Mouse (Mus musculus): ENCODE results near the gene Cbx4. TPM values are rescaled to one million over a fixed set of nuclear protein-coding genes. Genes with fewer than 3 reads are reported as not detected.
A peak's percentile ranks its signal among the peaks of the same experiment; 100 is the strongest.

Cbx4 gene
- polyA plus RNA-seq, 1 experiment from 2014 or later = 12.7 TPM

DNA sequence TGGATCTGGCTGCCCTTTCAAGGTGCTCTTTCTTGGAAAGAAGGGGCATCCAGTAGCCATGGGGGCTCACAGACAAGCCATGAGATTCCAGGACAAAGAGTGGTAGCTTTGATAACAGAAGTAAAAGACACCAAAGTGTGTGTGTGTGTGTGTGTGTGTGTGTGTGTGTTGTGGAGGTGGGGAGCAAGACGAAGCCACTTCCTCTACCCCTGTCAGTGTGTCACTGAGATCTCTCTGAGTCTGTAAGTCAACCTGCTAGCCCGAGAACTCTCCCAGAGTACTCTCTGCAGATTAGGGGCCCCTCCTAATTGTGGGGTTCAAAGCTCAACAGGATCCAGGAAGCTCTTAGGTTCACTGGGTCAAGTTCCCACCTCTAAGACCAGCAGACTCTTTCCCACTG is 35.7 kb downstream of the Cbx4 start:
- Histone ChIP-seq H3K9me3 (no peaks in the 10 kb centered on the region), H3K27me3 (peaks cover 95% of the 10 kb centered on the region), H3K27ac (no peak overlapping the region), H3K4me1 (peaks cover 59% of the 10 kb centered on the region), H3K4me2 (no peak overlapping the region), H3K4me3 (replicated peaks) (no peak overlapping the region), H3K36me3 (replicated peaks) (no peaks in the 10 kb centered on the region), H3K9ac (no peak overlapping the region)
- no peak for ATAC-seq (ENCODE audit: low FRiP score)
- WGBS = 3% methylated on average over 2 of the region's 2 CpGs

DNA sequence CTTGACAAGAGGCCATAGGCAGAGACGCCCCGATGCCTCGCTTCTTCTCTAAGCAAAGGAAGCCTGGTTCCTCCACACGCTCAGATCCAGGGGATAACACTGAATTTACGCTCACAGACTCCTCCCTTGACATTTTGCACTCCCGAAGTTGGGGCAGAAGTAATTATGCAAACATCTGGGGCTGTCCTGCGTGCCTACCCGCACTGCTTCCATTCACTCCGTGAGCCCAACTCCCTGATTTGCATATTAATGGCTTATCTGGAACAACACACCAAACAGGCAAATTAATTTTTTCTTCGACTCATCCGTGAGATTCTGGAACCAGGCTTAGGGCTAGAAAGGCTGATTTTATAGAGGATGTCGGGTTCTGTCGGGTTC is 37.9 kb downstream of the Cbx4 start:
- no peak overlapping the region for H3K9ac ChIP-seq

DNA sequence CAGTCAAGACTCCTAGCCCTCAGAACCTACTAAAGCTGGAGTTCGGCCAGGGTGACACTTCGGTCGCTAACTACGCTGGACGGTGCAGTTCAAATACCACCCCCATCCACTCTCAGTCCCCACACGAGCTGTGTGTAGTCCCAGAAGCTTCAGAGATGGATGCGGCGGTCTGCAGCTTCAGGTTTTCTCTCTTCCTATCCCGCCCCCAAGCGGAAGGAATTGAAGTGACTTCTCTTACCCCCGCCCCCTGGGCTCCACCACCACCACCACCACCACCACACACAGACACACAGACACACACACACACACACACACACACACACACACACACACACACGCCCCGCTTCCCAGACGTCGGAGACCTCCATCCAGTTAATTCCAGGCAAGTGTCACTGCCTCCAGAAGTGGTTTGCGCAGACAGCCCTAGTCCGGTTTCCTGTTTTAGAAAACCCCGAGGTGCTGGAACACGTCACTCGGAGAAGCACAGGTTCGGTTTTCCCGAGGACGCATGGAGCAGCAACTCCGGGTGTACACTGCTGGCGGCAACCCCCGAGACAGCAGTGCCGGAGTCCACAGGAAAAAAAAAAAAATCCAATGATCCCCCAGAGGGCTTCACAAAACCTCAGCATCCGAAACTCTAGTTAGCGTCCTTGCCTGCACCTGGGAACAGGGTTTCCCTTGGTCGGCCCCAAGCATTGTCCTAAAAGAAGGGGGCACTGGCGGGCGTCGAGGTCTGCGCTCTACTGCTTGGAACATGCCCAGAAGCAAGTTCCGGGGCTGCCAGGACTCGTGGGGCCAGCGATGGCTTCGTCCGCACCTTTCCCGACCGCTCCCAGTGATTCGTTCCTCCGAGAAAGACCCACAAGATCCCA is 38.5 kb downstream of the Cbx4 start:
- no peak for ATAC-seq (ENCODE audit: low FRiP score)
- H3K27ac ChIP-seq = 0 out of 2 replicates have a peak overlapping the region, but pooled peaks have one; percentile 5

More for the DNA sequence above, 37.9 kb downstream of the Cbx4 start:
- ATAC-seq (ENCODE audit: low FRiP score) = no peak
- Histone ChIP-seq H3K27ac (no peak overlapping the region), H3K27me3 (peaks cover 100% of the 10 kb centered on the region), H3K36me3 (replicated peaks) (no peaks in the 10 kb centered on the region), H3K9me3 (no peaks in the 10 kb centered on the region), H3K4me3 (replicated peaks) (peak overlapping the region; percentile 17), H3K4me1 (peaks cover 50% of the 10 kb centered on the region), H3K4me2 (peak overlapping the region; percentile 63)
- WGBS = under 1% methylated on average over 13 of the region's 13 CpGs

DNA sequence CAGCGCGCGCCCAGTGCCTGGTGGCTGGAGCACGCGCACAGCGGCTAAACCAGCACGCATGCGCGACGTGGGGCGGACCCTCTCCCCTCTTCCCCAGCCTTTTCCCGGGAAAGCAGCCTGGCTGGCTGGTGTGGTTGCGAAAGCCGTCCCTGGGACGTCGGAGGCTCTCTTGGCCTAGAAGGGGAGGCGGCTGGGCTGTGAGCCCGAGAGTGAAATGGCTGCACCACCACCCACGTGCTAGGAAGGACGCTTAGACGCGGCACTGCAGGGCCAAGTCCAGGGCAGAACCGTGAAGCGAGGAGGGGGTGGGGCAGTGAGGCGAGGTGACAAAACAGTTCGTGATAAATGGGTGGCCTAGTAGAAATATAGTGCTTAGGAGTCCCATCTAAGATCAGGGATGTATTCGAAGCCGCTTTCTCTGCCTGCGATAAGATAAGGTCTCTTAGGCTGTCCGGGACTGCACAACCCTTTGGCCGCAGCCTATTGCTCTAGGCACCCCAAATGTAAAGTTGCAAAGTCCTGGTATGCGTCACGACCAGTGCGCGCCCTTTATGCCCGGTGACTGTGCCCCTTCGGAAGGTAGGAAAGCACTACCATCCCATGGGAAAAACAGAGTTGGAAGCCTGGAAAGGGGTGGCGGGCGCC is 39.3 kb downstream of the Cbx4 start:
- Histone ChIP-seq H3K4me1 (peaks cover 49% of the 10 kb centered on the region), H3K9me3 (no peaks in the 10 kb centered on the region), H3K36me3 (replicated peaks) (no peaks in the 10 kb centered on the region), H3K4me3 (replicated peaks) (peak overlapping the region; percentile 38), H3K9ac (peak overlapping the region; percentile 43), H3K27me3 (peaks cover 100% of the 10 kb centered on the region), H3K4me2 (peak overlapping the region; percentile 63), H3K27ac (0 out of 2 replicates have a peak overlapping the region, but pooled peaks have one; percentile 5)
- no peak for ATAC-seq (ENCODE audit: low FRiP score)
- WGBS = 1% methylated on average over 39 of the region's 39 CpGs

More for the DNA sequence above, 38.5 kb downstream of the Cbx4 start:
- peaks cover 100% of the 10 kb centered on the region for H3K27me3 ChIP-seq
- H3K4me2 ChIP-seq = peak overlapping the region; percentile 63
- H3K9me3 ChIP-seq = no peaks in the 10 kb centered on the region
- H3K4me1 ChIP-seq = peaks cover 49% of the 10 kb centered on the region
- H3K36me3 ChIP-seq (replicated peaks) = no peaks in the 10 kb centered on the region
- peak overlapping the region; percentile 38 for H3K4me3 ChIP-seq (replicated peaks)
- under 1% methylated on average over 42 of the region's 43 CpGs for WGBS
- 0 out of 2 replicates have a peak overlapping the region, but pooled peaks have one; percentile 43 for H3K9ac ChIP-seq

DNA sequence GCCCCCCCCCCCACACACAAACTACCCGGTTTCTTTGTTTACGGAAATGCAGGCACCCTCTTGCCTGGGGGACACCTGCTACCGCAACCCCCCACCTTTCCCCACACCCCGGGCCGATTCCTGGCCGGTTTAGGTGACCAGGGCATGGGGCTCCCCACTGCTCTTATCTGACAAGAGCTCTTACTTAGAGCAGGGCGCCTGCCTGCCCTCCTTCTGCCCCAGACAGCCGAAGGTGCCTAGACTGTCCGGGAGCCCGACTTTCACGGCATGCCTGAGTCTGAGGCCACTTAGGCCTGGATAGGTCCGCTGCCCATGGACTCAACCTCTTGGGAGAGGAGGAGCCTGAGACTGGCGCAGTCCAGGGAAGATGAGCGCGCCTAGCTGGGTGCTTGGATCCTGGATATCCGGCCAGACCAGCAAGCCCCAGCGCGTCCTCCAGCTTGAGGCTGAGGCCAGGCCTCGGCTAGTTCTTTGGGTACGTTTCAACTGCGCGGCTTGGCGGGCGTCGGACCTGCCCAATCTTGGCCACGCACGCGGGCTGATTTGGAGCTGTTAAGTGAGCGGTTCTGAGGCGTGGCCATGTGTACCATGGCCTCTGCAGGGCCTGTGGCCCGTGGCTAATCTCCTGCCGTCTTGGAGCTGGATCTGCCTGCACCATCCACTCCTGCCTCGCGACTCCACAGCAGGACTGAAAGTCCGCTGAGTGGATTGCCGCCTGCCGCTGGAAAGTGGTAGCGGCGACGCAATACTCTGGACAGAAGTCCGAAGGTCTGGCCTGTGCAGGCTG is 41.3 kb downstream of the Cbx4 start:
- H3K4me1 ChIP-seq = peaks cover 58% of the 10 kb centered on the region
- H3K36me3 ChIP-seq (replicated peaks) = no peaks in the 10 kb centered on the region
- H3K9me3 ChIP-seq = no peaks in the 10 kb centered on the region
- no peak overlapping the region for H3K27ac ChIP-seq
- under 1% methylated on average over 41 of the region's 41 CpGs for WGBS
- no peak for ATAC-seq (ENCODE audit: low FRiP score)
- no peak overlapping the region for H3K9ac ChIP-seq
- peaks cover 85% of the 10 kb centered on the region for H3K27me3 ChIP-seq
- 0 out of 2 replicates have a peak overlapping the region, but pooled peaks have one; percentile 0 for H3K4me3 ChIP-seq (replicated peaks)
- peak overlapping the region; percentile 22 for H3K4me2 ChIP-seq

DNA sequence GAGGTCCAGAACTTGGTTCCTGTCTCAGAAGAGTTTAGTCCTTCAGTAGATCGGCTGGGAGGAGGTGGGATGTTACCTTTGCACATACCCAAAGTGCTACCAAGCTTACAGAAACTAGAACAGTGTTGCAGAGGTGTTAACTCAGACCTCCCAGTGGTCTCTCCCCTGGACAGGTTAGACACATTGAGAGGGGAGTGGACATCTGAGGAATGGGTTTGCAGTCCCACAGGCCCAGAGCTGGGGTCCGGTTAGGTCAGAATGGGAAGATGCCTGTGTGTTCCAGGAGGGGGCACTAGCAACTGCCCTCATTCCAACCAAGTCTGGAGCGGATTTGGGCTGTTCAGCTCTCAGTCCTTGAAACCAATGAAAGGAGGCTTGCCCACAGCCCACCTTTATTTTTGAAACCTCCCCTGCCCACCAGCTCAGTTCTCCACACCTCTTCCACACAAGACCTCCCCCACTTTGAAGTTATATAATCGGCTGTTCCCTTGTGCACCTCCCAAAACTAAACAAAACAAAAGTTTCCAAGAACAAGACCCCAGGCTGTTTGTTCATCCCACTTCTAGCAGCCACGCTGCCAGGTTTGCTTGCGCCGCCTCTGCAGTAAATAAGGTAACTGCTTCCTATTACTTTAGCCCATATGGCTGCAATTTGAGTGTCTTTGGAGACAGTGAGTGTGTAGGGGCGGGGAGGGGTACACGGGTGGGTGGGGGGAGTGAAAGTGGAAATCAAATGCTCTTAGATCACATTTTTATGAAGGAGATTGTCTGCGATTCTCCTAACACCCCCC is 42.1 kb downstream of the Cbx4 start:
- no peak for ATAC-seq (ENCODE audit: low FRiP score)
- Histone ChIP-seq H3K27me3 (peaks cover 85% of the 10 kb centered on the region), H3K4me1 (peaks cover 66% of the 10 kb centered on the region)

DNA sequence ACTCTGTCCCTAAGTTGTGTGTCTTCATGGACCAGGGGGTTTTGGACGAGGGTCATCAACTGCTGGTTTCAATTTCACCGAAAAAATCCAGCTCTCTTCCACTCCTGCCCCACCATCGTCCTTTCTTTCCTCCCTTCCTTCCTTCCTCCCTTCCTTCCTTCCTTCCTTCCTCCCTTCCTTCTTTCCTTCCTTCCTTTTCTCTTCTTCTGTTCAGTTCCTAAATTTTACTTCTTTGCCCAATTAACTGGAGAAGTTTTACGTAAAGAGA is 42.8 kb downstream of the Cbx4 start:
- ATAC-seq (ENCODE audit: low FRiP score) = no peak
- WGBS = 1% methylated on average over 4 of the region's 4 CpGs
- Histone ChIP-seq H3K27me3 (peaks cover 85% of the 10 kb centered on the region), H3K36me3 (replicated peaks) (peaks cover 10% of the 10 kb centered on the region), H3K9me3 (no peaks in the 10 kb centered on the region), H3K4me3 (replicated peaks) (no peak overlapping the region), H3K4me2 (no peak overlapping the region), H3K27ac (no peak overlapping the region), H3K9ac (no peak overlapping the region), H3K4me1 (peaks cover 68% of the 10 kb centered on the region)

More for the DNA sequence above, 42.1 kb downstream of the Cbx4 start:
- no peak overlapping the region for H3K9ac ChIP-seq
- H3K4me3 ChIP-seq (replicated peaks) = no peak overlapping the region
- no peak overlapping the region for H3K27ac ChIP-seq
- peaks cover 5% of the 10 kb centered on the region for H3K36me3 ChIP-seq (replicated peaks)
- H3K9me3 ChIP-seq = no peaks in the 10 kb centered on the region
- peak overlapping the region; percentile 22 for H3K4me2 ChIP-seq
- WGBS = 3% methylated on average over 10 of the region's 10 CpGs

DNA sequence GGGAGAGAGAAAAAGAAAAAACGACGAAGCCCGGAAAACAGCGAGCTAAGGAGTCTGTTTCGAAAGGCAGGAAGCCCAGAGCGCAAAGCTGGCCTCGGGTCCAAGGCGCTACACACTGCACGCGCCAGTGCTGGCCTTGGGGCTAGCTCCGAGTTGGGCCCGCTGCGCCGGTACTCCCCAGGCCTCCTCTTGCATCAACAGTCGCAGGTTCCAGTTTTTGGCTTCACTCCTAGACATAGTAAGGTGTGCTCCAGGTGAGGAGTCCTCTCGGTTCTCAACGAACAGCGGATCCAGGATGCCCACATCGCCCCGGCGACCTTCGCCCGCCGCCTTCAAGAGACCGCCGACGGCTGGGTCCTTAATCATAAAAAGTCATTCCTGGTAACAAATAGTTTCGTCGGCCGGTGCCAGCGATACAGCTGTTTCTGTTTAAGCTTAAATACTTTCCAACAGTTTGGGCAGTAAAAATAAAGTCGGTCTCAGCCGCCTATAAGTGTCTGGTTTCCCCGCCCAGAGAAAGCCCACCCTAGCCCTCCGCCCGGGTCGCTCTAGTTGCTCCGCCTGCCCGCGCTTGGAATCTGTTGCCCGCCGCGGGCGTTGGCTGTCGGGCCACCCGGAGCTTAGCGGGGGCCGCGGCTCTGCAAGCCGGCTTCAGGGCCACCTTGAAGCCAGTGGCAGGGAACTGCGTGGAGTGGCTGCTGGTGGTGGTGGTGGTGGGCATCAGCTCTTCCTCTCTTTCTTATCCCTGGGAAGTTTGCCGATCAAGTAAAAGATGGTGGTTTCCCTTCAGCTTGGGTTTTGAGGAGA is 43.4 kb downstream of the Cbx4 start:
- ATAC-seq (ENCODE audit: low FRiP score) = no peak
- under 1% methylated on average over 52 of the region's 52 CpGs for WGBS
- H3K4me3 ChIP-seq (replicated peaks) = peak overlapping the region; percentile 16
- peak overlapping the region; percentile 12; the same call in 1 of the 2 replicates for H3K9ac ChIP-seq
- H3K27ac ChIP-seq = no peak overlapping the region
- H3K4me2 ChIP-seq = no peak overlapping the region
- H3K27me3 ChIP-seq = peaks cover 83% of the 10 kb centered on the region
- H3K4me1 ChIP-seq = peaks cover 67% of the 10 kb centered on the region
- H3K36me3 ChIP-seq (replicated peaks) = peaks cover 10% of the 10 kb centered on the region
- no peaks in the 10 kb centered on the region for H3K9me3 ChIP-seq

DNA sequence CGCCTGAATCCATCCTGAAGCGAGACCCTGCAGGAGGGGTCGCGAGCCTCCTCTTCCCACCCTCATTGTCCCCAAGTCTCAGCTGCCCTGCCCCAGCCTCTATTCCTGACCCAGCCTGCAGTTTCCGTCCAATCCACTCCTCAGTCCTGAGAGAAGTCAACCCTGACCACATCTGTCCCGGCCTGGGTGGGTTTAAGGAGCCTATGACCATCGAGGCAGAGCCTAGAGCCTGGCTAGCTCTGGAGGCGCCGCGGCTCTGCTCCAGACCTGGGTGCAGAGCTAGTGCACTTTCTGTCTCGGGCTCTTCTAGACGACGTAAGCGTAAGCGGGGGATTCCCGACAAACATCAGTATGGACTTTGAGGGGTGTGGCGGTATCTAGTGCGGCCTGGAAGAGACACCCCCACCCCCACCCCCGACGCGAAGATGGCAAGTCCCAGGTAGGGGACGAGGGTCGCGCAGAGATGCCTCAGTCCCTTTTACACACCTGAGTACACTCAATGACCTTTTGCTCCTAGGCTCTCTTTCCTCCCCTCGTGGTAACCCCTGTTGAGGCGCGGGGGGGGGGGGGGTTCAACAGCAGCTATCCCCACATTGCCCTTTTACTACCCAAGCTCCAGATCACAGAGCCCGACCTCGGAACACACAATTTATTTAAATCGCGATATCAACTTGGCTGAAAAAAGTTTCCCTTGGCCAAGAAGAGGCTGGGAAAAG is 44.1 kb downstream of the Cbx4 start:
- no peaks in the 10 kb centered on the region for H3K9me3 ChIP-seq
- peaks cover 67% of the 10 kb centered on the region for H3K4me1 ChIP-seq
- under 1% methylated on average over 31 of the region's 31 CpGs for WGBS
- peak overlapping the region; percentile 87; the same call in 1 of the 2 replicates for H3K27ac ChIP-seq
- H3K4me3 ChIP-seq (replicated peaks) = peak overlapping the region; percentile 81
- H3K9ac ChIP-seq = peak overlapping the region; percentile 73
- peaks cover 10% of the 10 kb centered on the region for H3K36me3 ChIP-seq (replicated peaks)
- 0 out of 2 replicates have a peak, but pooled peaks have one; percentile 1 for ATAC-seq (ENCODE audit: low FRiP score)
- peak overlapping the region; percentile 96 for H3K4me2 ChIP-seq
- H3K27me3 ChIP-seq = peaks cover 83% of the 10 kb centered on the region

DNA sequence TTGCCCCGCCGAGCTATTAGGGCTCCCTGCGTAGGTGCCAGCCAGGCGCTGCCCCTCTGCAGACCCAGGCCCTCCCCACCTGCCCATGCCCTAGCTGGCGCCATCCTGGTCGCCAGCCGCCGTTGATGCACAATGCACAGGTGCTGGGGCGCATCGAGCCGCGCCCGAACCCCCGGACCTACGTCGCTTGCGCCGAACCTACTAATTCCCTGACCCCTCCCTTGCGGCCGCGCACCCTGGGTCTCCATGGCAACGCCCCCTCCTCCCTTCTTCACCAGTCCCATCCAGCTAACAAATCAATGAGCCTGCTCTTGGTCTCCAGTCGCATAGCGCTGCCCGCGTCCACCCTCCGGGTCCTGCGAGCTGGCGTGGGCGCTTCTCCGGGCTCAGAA is 44.7 kb downstream of the Cbx4 start:
- peak; percentile 72 for ATAC-seq (ENCODE audit: low FRiP score)
- Histone ChIP-seq H3K9me3 (no peaks in the 10 kb centered on the region), H3K4me2 (peak overlapping the region; percentile 96), H3K27ac (peak overlapping the region; percentile 87), H3K4me3 (replicated peaks) (peak overlapping the region; percentile 81), H3K4me1 (peaks cover 67% of the 10 kb centered on the region), H3K36me3 (replicated peaks) (peaks cover 10% of the 10 kb centered on the region), H3K9ac (peak overlapping the region; percentile 73), H3K27me3 (peaks cover 82% of the 10 kb centered on the region)
- 0% methylated on average over 31 of the region's 31 CpGs for WGBS
